Mouse (Mus musculus): ENCODE measurements around the gene Hist1h3f.
"Not testable (repeated sequence)": the region's sequence is repeated elsewhere in the genome, so short reads cannot be mapped to it uniquely, and the experiment has no call there.

Gene Hist1h3f

GRCm38 (mm10) chr13:23562699-23563462, 19.0 kb downstream of the Hist1h3f start:
- peak; percentile 22 for DNase-seq (ENCODE audit: low spot score)

GRCm38 (mm10) chr13:23564482-23564881, 20.6 kb downstream of the Hist1h3f start:
- no peak for DNase-seq (ENCODE audit: low spot score)

GRCm38 (mm10) chr13:23570261-23571021, 26.6 kb downstream of the Hist1h3f start:
- DNase-seq (ENCODE audit: low spot score): not testable (repeated sequence)

GRCm38 (mm10) chr13:23571022-23571503, 27.2 kb downstream of the Hist1h3f start, which contains the start of the genes Hist1h2ae and Hist1h2bg:
TSS of gene Hist1h2ae (minus strand) at chr13:23571220.
TSS of gene Hist1h2bg (plus strand) at chr13:23571396.
- DNase-seq (ENCODE audit: low spot score): peak; percentile 59

GRCm38 (mm10) chr13:23571504-23572217, 27.8 kb downstream of the Hist1h3f start:
- DNase-seq (ENCODE audit: low spot score): not testable (repeated sequence)

GRCm38 (mm10) chr13:23572218-23573033, 28.6 kb downstream of the Hist1h3f start:
- DNase-seq (ENCODE audit: low spot score): no peak

GRCm38 (mm10) chr13:23573034-23573897, 29.4 kb downstream of the Hist1h3f start:
- DNase-seq (ENCODE audit: low spot score): not testable (repeated sequence)

GRCm38 (mm10) chr13:23573898-23574524, 30.2 kb downstream of the Hist1h3f start, which contains the start of the genes Hist1h2bf and Hist1h2ad:
TSS of gene Hist1h2bf (minus strand) at chr13:23574196.
TSS of gene Hist1h2ad (plus strand) at chr13:23574381.
- DNase-seq (ENCODE audit: low spot score): peak; percentile 91

GRCm38 (mm10) chr13:23574546-23575170, 30.8 kb downstream of the Hist1h3f start:
- not testable (repeated sequence) for DNase-seq (ENCODE audit: low spot score)

GRCm38 (mm10) chr13:23575271-23575851, 31.5 kb downstream of the Hist1h3f start, which contains the start of gene Hist1h3d:
TSS of gene Hist1h3d (plus strand) at chr13:23575763.
- peak; percentile 31 for DNase-seq (ENCODE audit: low spot score)

GRCm38 (mm10) chr13:23575864-23576313, 32.0 kb downstream of the Hist1h3f start:
- DNase-seq (ENCODE audit: low spot score): not testable (repeated sequence)

- DNase-seq (ENCODE audit: low spot score): no peak
Observed at GRCm38 (mm10) chr13:23576351-23576881, 32.6 kb downstream of the Hist1h3f start.

- DNase-seq (ENCODE audit: low spot score): no peak
Observed at GRCm38 (mm10) chr13:23576906-23577639, 33.2 kb downstream of the Hist1h3f start.

GRCm38 (mm10) chr13:23577835-23578234, 34.0 kb downstream of the Hist1h3f start:
- DNase-seq (ENCODE audit: low spot score): no peak

GRCm38 (mm10) chr13:23581408-23582218, 37.8 kb downstream of the Hist1h3f start, which contains the start of gene Hist1h4d:
TSS of gene Hist1h4d (plus strand) at chr13:23581598.
- DNase-seq (ENCODE audit: low spot score): peak; percentile 95

- DNase-seq (ENCODE audit: low spot score): no peak
Observed at GRCm38 (mm10) chr13:23582219-23583056, 38.6 kb downstream of the Hist1h3f start.
